Mouse (Mus musculus) stomach, embryonic 15.5 days (tissue): ENCODE measurements at regions not wholly inside any gene's neighbourhood (a gene's known extent, or its start where the extent isn't known, plus 50 kb on each side); places are given as distances from the start of the nearest gene placed in this dataset.

ENCODE experiments used
- ATAC-seq: fragments of 200-750 bp; cut with Nextera tagmentation; 2 replicates; pipeline ENCODE4 v1.8.0; 2017; ENCODE audit warnings: low read depth, moderate number of reproducible peaks, moderate TSS enrichment; ENCODE audit not compliant: insufficient read depth, low FRiP score
- H3K27ac ChIP-seq: fragments of 300-500 bp; sonication (generic); 2 replicates; pipeline ENCODE4 v1.5.1; 2015; ENCODE audit warnings: mild to moderate bottlenecking, inconsistent platforms
- H3K27me3 ChIP-seq: fragments of 300-500 bp; sonication (generic); replicated peaks from 2 replicates; pipeline ENCODE4 v1.6.1; 2015; ENCODE audit warnings: inconsistent platforms
- H3K36me3 ChIP-seq: fragments of 300-500 bp; sonication (generic); 2 replicates; pipeline ENCODE4 v1.6.1; 2015; ENCODE audit warnings: inconsistent platforms
- H3K4me1 ChIP-seq: fragments of 300-500 bp; sonication (generic); 2 replicates; pipeline ENCODE4 v1.6.1; 2015; ENCODE audit warnings: inconsistent platforms
- H3K4me2 ChIP-seq: fragments of 300-500 bp; sonication (generic); 2 replicates; pipeline ENCODE4 v1.6.1; 2015; ENCODE audit warnings: mild to moderate bottlenecking, inconsistent platforms
- H3K4me3 ChIP-seq: fragments of 300-500 bp; sonication (generic); replicated peaks from 2 replicates; pipeline ENCODE4 v1.5.1; 2015; ENCODE audit warnings: inconsistent platforms
- H3K9ac ChIP-seq: fragments of 300-500 bp; sonication (generic); 2 replicates; pipeline ENCODE4 v1.6.1; 2015; ENCODE audit warnings: inconsistent platforms
- H3K9me3 ChIP-seq: fragments of 300-500 bp; sonication (generic); 2 replicates; pipeline ENCODE4 v1.6.1; 2016; ENCODE audit warnings: inconsistent platforms
- WGBS: fragments of 180-500 bp; shearing (Covaris S2); methylation state at CpG from one replicate; pipeline ENCODE4 v1.1.7; 2015; 5-methylcytosine and 5-hydroxymethylcytosine counted together

DNA sequence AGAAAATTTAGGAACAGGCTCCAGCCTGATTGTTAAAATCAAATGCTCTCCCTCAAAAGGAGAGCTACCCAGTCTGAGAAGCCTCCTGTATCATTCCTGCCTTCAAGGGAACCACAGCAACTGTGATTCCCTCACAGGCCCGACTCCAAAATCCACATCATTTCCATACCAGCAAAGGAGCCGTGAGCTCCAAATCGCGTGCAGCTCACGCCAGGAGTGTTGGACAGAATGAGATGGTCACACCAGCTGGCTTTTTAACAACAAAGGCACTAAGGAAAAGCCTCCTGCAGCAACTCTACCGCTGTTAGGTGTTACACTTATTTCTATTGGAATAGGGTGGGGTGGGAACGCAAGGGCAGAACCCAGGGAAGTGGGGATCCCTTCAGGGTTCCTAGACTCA, 277.6 kb downstream of the Psat1 start:
- peaks cover 6% of the 10 kb centered on the region for H3K4me1 ChIP-seq
- no peak for ATAC-seq
- no peak overlapping the region for H3K4me2 ChIP-seq
- no peak overlapping the region for H3K9ac ChIP-seq
- no peak overlapping the region for H3K4me3 ChIP-seq
- 80% methylated on average over 7 of the region's 7 CpGs for WGBS
- H3K27me3 ChIP-seq = no peaks in the 10 kb centered on the region
- H3K27ac ChIP-seq = no peak overlapping the region
- no peaks in the 10 kb centered on the region for H3K36me3 ChIP-seq
- no peaks in the 10 kb centered on the region for H3K9me3 ChIP-seq

DNA sequence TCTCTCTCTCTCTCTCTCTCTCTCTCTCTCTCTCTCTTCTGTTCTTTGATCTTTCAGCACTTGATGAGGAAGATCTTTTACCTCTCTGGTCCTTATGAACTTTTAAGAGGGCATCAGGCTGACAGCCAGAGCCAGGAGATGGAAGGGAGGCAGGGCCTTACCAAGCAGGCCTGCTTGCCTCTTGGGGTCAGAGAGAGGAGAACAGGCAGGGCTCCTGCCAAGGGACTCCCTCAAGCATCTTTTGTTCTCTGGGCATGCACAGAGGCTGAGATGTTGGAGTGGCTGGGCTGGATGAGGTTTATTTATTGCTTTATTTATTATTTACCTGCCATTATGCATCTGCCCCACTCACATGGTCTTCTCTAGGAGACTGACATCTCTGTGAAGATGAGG, 278.5 kb downstream of the Psat1 start:
- H3K27me3 ChIP-seq = no peaks in the 10 kb centered on the region
- H3K4me1 ChIP-seq = peaks cover 6% of the 10 kb centered on the region
- H3K4me2 ChIP-seq = no peak overlapping the region
- no peaks in the 10 kb centered on the region for H3K36me3 ChIP-seq
- no peak overlapping the region for H3K4me3 ChIP-seq
- no peaks in the 10 kb centered on the region for H3K9me3 ChIP-seq
- ATAC-seq = no peak
- H3K9ac ChIP-seq = no peak overlapping the region
- no peak overlapping the region for H3K27ac ChIP-seq

DNA sequence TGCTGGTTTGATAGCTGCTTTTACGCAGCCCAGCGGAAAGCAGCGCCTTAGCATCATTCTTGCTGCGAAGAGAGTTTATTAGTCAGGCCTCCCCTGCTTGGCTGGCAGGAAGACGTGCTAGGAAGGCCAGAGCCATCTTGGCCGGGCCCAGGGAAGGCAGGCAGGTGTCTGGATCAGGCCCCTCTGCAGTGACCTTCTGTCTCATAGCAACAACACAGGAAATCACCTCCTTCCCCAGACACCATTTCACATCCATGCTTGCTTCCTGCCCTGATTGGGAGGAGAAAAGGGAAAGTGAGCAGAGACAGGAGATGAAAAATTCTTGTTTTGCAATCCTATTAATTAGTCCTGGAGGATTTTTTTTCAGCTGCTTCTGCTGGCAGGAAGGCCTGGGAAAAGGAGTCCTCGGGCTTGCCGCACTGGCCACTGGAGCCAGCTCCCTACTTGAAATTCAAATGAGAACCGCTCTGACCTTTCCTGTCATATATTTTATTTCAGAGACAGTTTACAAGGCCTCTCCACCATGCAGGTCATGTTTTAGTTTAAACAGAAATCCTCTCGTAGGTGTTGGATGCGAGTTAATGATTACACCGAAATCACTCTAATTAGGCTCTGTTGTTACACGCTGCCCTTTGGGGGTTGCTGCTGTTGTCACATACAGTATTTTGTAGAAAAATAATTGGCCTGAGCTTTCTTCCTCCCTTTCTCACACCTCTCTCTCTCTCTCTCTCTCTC, 279.1 kb downstream of the Psat1 start:
- Histone ChIP-seq H3K4me2 (no peak overlapping the region), H3K4me1 (peaks cover 6% of the 10 kb centered on the region), H3K9me3 (no peaks in the 10 kb centered on the region), H3K9ac (no peak overlapping the region), H3K36me3 (no peaks in the 10 kb centered on the region), H3K27me3 (no peaks in the 10 kb centered on the region), H3K4me3 (no peak overlapping the region), H3K27ac (peak overlapping the region; percentile 36; the same call in 1 of the 2 replicates)
- ATAC-seq = peak; percentile 59; the same call in 1 of the 2 replicates
- WGBS = 37% methylated on average over 13 of the region's 13 CpGs

DNA sequence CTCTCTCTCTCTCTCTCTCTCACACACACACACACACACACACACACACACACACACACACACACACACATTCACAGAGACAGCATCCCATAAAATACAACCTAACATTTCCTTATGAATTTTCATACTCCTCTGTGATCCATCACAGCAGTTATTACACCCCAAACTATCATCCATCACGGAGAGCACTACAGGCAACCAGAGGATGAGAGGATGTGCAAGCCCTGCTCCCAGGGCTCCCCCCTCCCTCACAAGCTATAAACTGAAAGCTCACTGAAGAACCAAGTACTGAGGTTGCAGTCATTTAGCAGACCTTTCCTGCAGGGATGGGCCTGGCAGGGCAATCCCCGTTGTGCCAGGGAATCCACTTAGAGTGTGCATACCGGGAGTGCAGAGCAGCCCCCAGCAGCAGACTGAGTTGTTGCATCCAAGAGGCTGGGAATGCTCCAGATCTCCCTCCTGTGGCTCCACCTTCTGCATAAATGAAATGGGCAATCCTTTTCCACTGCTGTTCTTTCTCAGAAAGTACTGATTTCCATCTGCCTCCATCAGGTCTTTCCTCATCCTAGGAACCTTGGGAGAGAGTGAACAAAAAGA, 283.4 kb downstream of the Psat1 start:
- Histone ChIP-seq H3K9ac (no peak overlapping the region), H3K36me3 (no peaks in the 10 kb centered on the region), H3K4me3 (no peak overlapping the region), H3K27ac (no peak overlapping the region), H3K4me1 (peaks cover 6% of the 10 kb centered on the region), H3K9me3 (no peaks in the 10 kb centered on the region), H3K4me2 (no peak overlapping the region), H3K27me3 (no peaks in the 10 kb centered on the region)
- no peak for ATAC-seq
- WGBS = 41% methylated on average over 3 of the region's 3 CpGs

DNA sequence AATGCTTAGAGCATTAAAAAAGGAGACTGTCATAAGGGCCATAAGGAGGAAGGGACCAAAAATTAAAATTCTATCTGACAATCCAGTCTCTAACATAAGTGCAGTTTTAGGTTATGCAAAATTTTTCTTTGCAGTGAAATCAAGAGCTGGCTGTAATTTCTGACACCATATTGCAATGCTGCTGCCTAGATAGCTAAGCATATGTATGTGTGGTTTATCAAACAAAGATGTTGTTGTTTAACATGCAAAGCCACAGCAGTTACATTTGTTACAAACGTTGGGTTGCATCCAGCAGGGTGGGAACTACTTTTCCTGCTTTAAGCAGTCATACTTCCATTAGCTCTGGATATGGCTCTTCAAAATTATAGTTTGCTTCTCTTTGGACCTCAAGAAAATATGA, 288.5 kb downstream of the Psat1 start:
- 54% methylated on average over 1 of the region's 1 CpGs for WGBS
- no peak for ATAC-seq
- no peak overlapping the region for H3K9ac ChIP-seq

DNA sequence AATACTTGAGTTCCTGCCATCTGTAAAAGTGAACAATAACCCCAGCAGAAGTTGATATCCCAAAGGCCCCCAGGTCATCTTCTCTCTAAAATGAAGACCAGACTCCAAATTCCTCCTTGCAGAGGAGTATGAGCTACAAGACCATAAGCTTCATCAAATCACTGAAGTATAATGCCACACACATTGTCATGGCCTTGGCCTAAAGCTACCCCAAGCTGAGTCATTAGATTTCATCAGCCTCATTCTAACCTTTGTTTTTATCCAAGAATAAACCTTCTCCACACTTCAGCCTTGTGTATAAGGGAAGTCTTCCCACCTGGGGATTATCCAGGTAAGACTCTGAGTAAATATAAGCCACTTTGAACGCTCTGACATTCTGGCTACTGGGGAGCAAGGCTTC, 289.3 kb downstream of the Psat1 start:
- no peaks in the 10 kb centered on the region for H3K36me3 ChIP-seq
- no peaks in the 10 kb centered on the region for H3K9me3 ChIP-seq
- no peak overlapping the region for H3K4me3 ChIP-seq
- 54% methylated on average over 1 of the region's 1 CpGs for WGBS
- no peak for ATAC-seq
- no peaks in the 10 kb centered on the region for H3K27me3 ChIP-seq
- no peak overlapping the region for H3K9ac ChIP-seq
- no peak overlapping the region for H3K27ac ChIP-seq
- no peak overlapping the region for H3K4me2 ChIP-seq
- no peaks in the 10 kb centered on the region for H3K4me1 ChIP-seq

More for the DNA sequence above, 288.5 kb downstream of the Psat1 start:
- Histone ChIP-seq H3K4me2 (no peak overlapping the region), H3K27ac (no peak overlapping the region), H3K4me1 (no peaks in the 10 kb centered on the region), H3K36me3 (no peaks in the 10 kb centered on the region), H3K27me3 (no peaks in the 10 kb centered on the region), H3K9me3 (no peaks in the 10 kb centered on the region), H3K4me3 (no peak overlapping the region)

DNA sequence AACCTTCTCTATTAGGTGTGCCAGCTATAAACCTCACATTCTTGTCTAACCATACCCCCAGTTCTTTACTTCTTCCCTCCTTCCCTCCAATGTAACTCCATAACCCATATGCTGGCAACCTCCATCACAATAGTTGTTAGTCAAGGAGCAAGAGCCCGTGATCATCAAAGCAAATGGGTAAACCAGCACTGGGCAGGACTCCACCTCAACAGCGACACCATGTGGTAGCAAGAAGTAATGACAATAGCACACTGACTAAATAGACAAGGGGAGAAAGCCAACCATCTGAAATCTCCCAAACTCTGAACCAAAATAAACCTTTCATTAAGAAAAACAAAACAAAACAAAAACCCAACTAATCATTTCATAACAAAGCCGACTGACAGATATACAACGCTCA, 297.8 kb downstream of the Psat1 start:
- Histone ChIP-seq H3K4me1 (no peaks in the 10 kb centered on the region), H3K9ac (no peak overlapping the region), H3K4me2 (no peak overlapping the region), H3K36me3 (no peaks in the 10 kb centered on the region), H3K9me3 (no peaks in the 10 kb centered on the region), H3K4me3 (no peak overlapping the region), H3K27me3 (no peaks in the 10 kb centered on the region), H3K27ac (no peak overlapping the region)
- WGBS = 16% methylated on average over 4 of the region's 4 CpGs
- ATAC-seq = no peak

DNA sequence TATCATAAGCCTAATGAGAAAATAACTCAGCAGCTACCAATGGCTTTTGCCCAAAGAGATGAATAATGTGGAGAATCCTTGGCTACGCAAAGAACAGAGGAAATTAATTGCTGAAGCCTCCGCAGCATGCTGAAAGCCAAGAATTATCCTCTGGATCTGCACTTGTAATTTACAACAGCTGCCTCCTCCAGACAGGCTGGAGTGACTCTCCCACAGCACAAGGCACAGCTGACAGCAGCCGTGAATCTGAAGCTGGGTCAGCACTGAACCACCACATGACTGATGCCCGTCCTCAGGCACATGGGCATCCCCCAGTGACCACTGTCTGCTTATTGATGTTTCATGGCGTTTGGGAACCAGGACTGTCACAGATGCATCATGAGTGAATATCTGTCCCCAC, 299.8 kb downstream of the Psat1 start:
- no peak; the same call in 1 of the 2 replicates for ATAC-seq
- Histone ChIP-seq H3K4me2 (no peak overlapping the region), H3K36me3 (no peaks in the 10 kb centered on the region), H3K4me3 (no peak overlapping the region), H3K9me3 (no peaks in the 10 kb centered on the region), H3K27ac (no peak overlapping the region), H3K27me3 (no peaks in the 10 kb centered on the region), H3K9ac (no peak overlapping the region), H3K4me1 (no peaks in the 10 kb centered on the region)
- WGBS = 39% methylated on average over 5 of the region's 5 CpGs

DNA sequence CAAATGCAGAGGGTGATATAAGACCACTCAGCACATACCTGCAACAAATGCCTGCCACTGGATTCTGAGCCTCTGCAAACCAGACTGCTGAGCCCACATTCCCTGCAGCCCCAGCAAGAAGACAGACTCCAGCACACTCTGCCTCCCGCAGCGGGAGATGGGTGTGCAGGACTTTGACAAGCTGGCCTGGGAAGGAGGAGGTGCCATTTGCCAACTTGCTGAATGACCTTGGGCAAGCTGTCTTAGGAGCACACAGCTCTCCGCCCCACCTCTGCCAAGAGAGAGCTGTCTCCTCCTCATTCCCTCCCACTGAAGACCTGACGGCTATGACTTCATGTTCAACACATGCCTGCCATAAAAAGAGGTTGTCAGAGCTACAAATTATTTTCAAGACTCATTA, 302.4 kb downstream of the Psat1 start:
- H3K27ac ChIP-seq = no peak overlapping the region
- no peaks in the 10 kb centered on the region for H3K27me3 ChIP-seq
- WGBS = 47% methylated on average over 4 of the region's 4 CpGs
- no peak overlapping the region for H3K4me2 ChIP-seq
- no peak; the same call in 1 of the 2 replicates for ATAC-seq
- no peak overlapping the region for H3K9ac ChIP-seq
- H3K9me3 ChIP-seq = no peaks in the 10 kb centered on the region
- H3K4me1 ChIP-seq = no peaks in the 10 kb centered on the region
- no peak overlapping the region for H3K4me3 ChIP-seq
- H3K36me3 ChIP-seq = no peaks in the 10 kb centered on the region

DNA sequence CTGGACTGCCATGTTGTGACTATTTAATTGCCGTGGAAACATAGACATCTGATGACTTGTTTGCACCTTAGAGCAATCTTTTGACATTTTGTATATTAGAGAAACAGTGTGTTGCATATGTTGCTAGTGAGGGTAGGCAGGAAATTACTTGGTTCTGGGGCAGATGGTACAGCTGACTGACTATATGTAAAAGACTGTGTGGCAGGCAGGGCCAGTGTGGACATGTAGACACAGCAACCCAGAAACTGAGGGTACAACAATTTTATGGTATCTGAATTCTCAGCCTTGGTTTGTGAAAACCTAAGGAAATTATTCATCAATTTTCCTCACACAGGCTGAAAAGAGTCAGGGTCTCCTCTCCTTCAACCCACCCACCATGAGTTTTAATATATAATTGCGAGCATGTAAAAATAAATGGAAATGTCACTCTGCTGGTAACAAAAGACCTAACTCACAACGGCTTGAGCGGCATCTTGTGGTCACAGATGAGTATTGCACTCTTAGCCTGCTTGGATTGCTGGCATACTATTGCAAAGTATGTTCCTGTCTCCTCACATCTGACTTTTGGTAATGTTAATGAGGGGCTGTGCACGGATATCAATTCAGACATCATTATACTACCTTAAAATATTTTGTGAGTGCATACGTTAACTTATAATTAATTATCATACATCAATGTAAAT, 329.8 kb downstream of the Psat1 start:
- WGBS = 16% methylated on average over 6 of the region's 6 CpGs
- Histone ChIP-seq H3K4me1 (0 out of 2 replicates have a peak, but pooled peaks cover 4% of the 10 kb centered on the region), H3K36me3 (no peaks in the 10 kb centered on the region), H3K27me3 (no peaks in the 10 kb centered on the region), H3K27ac (no peak overlapping the region), H3K4me2 (no peak overlapping the region), H3K9me3 (no peaks in the 10 kb centered on the region), H3K4me3 (no peak overlapping the region), H3K9ac (no peak overlapping the region)
- ATAC-seq = no peak

DNA sequence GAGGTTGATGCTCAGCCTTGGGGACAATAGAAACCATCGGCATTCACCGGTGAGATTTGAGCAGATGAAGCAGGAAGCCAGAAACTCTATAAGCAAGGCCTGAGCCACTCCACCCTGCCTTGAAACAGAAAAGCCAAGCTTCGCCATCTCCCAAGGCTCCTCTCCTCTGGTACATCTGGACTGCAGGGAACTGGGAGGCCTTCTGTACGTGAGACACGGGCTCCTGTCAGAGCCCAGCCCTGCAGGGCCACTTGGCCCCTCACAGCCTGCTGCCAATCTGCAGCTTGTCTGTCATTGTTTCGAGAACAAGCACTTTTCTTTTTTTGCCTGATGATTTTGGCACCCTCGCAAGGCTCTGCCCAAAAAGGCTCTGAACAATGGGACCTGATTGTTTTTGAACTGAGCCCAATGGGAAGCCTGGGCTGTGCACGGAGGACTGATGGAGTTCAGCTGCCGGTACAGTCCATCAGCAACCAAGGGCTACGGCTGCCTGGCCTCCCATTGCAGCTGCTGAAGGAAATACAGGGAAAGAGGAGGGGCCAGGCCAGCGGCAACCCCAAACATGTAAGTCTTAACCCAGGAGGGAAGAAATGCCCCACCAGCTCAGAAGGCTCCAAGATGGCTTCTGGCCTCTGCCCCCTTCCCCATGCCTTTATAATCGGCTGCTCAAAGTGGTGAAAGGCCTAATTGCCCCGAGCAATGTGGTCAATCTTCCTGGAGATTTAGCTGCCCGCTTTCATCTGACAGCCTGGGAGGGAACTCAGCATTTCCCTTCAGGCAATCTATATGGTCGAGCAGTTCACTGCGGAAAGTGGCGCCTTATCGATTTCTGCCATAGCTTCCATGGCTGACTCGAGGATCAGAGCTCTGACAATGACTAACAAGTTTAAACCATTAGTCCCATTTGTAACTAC, 332.2 kb downstream of the Psat1 start:
- H3K4me2 ChIP-seq = 0 out of 2 replicates have a peak overlapping the region, but pooled peaks have one; percentile 2

More for the DNA sequence above, 332.2 kb downstream of the Psat1 start:
- 45% methylated on average over 19 of the region's 19 CpGs for WGBS
- Histone ChIP-seq H3K36me3 (no peaks in the 10 kb centered on the region), H3K9ac (no peak overlapping the region), H3K27ac (no peak overlapping the region), H3K27me3 (no peaks in the 10 kb centered on the region), H3K4me3 (no peak overlapping the region), H3K4me1 (0 out of 2 replicates have a peak, but pooled peaks cover 4% of the 10 kb centered on the region), H3K9me3 (no peaks in the 10 kb centered on the region)
- peak; percentile 43; the same call in 1 of the 2 replicates for ATAC-seq
